Mouse (Mus musculus): ENCODE results near the gene Hivep2.

DNA sequence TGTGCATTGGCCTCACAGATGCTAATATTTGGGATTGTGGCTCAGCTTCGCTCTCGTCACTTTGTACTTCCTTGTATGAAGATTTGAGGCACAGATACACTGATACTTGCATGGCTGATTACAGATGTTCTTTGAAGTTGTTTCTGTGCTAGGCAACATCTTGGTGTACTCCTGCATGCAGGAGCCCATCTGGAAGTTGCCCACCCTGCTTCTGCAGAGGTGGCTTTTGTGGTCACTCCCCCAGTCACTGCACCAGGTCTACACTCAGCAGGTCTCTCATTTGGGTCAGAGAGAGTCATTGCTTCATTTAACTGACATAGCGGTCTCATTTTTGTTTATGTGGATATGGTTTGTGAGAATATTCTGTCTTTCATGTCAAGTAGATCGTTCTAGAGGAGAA lies 22.9 kb downstream of the Hivep2 start:
- TF ChIP-seq CTCF (IDR thresholded peaks at IDR 0.05; ENCODE audit: control insufficient read depth, insufficient read depth, low read length) (no peak), POLR2A (IDR thresholded peaks at IDR 0.05; ENCODE audit: borderline replicate concordance, control insufficient read depth, low read depth, low read length) (no peak)
